Mouse (Mus musculus) erythroid progenitor cell, adult 5-6 weeks (primary cell): ENCODE measurements around the gene Cib1. TPM values are rescaled to one million over a fixed set of nuclear protein-coding genes. Genes with fewer than 3 reads are reported as not detected.

ENCODE experiments used
- ATAC-seq: replicated peaks from 2 replicates; pipeline ENCODE4 v1.8.0; 2016; ENCODE audit warnings: moderate number of reproducible peaks, mild to moderate bottlenecking, moderate TSS enrichment, inconsistent platforms; ENCODE audit not compliant: poor library complexity, low FRiP score, severe bottlenecking
- total RNA-seq, 2 experiments: library from RNA; stranded (forward) in 1 of 2; stranded (reverse) in 1 of 2; fragments of 150-400 nt in 1 of 2; fragments of 186-747, 209-891 nt in 1 of 2; gene quantifications; 2 replicates each; pipeline versions ENCODE4 v1.2.3 to v1.2.4; 2015 to 2017; ENCODE audit warnings: low replicate concordance in 2 of 2

Gene Cib1
- 69.2 and 73.8 TPM in 2 replicates for total RNA-seq (2015; ENCODE audit: low replicate concordance)
- 70.2 and 70.4 TPM in 2 replicates for total RNA-seq (2017; ENCODE audit: low replicate concordance)

DNA sequence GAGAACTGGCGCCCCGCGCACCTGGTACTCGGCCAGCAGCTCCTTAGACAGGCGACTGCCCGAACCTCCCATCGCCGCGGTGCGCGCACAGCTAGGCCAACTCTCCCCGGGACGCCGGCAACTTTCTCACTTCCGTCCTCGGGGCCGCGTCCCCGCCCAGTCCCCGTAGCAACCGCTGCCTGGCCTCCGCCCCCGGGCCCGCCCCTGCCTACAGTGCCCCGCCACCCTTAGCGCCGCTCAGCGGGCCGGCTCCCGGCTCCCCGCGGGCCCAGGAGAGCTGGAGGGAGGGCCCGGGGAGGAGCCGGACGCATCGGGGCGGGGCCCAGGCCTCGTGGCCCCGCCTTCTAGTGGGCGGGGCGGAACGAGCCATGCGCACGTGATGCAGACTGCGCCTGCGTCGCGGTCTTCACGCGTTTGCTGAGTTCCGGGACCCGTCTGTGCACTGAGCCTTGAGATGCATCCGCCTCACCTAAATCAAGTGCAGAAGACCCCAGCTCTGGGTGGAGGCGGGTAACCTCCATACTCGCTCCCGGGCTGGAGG, at the start of gene Cib1, which contains the start of gene Gdpgp1:
Cib1 (minus strand) TSS at position 325 of the 541 bp plus-strand sequence.
Gdpgp1 (plus strand) TSS at position 377 of the 541 bp plus-strand sequence.
- peak; percentile 93 for ATAC-seq

DNA sequence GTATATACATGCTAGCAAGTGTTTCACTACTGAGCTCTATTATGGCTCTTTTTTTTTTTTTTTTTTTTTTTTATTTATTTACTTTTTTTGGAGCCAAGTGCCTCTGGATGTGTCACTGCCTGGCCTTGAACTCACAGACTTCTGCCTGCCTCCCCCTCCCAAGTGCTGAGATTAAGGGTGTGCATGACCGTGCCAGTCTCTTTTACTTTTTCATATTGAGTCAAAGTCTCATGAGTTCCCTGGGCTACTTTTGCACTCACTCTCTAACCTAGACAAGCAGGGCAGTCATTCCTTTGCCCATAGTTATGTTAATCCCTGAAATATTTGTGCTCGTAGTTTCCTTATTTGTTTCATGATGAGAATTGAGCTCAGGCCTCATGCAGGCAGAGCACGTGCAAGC, 49.0 kb upstream of the Cib1 start:
- ATAC-seq, result no peak

- ATAC-seq, result no peak
Observed at GRCm38 (mm10) chr7:80280998-80281397, 48.4 kb upstream of the Cib1 start.

DNA sequence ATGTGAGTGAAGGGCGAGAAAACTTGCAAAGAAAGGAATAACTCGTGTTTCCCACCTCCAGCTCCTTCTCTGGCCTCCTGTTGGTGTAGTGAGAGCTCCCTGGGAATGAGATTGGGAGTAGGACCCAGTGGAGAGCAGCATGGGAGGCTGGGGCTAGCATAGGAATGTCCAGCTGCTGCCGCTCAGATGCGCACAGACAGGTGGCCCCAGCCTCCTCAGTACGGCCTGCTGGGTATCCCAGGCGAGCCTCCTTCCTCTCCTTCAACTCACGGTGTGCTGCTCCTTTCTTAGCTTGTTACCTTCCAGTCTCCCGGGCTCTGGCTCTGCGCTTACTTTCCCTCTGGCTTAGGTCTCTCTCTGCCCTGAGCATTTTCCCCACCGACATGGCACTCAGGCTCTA, 47.4 kb upstream of the Cib1 start:
- no peak for ATAC-seq

DNA sequence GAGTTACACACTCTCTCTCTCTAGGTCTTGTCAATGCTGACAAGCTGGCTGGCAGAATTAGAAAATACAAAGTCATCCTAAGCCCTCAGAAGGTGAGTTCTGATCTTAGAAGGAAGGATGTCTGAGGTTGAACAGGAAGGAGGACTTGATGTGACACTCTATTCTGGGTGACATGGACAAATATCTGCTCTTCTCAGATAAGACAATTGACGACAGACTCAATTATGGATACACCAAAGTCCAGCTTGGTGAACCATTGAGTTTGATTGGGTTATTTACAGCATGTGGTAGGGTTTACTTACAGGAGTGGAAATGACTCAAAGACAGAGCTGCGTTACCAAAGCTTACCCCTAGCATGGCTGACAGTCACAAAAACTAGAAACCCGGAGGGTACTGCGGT, 43.8 kb upstream of the Cib1 start:
- ATAC-seq, result no peak

DNA sequence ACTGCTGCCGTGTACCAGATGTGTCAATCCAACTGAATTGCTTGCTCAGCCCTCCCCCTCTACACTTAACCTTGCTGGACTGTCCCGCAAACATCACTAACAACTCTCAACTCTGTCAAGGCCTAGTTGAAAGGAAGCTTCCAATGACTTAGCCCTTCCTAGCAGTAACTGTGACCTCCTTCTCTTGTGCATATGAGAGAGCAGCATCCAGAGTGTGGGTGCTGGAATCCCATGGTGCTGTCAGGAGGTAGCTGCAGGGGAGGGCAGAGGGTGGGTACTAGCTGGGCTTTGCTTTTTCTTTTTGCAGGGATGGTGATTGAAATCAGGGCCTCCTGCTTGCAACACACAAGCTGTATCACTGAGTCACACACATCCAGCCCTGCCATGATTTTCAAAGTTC, 40.8 kb upstream of the Cib1 start:
- no peak for ATAC-seq

GRCm38 (mm10) chr7:80269751-80270255, 37.2 kb upstream of the Cib1 start:
- peak; percentile 66 for ATAC-seq

DNA sequence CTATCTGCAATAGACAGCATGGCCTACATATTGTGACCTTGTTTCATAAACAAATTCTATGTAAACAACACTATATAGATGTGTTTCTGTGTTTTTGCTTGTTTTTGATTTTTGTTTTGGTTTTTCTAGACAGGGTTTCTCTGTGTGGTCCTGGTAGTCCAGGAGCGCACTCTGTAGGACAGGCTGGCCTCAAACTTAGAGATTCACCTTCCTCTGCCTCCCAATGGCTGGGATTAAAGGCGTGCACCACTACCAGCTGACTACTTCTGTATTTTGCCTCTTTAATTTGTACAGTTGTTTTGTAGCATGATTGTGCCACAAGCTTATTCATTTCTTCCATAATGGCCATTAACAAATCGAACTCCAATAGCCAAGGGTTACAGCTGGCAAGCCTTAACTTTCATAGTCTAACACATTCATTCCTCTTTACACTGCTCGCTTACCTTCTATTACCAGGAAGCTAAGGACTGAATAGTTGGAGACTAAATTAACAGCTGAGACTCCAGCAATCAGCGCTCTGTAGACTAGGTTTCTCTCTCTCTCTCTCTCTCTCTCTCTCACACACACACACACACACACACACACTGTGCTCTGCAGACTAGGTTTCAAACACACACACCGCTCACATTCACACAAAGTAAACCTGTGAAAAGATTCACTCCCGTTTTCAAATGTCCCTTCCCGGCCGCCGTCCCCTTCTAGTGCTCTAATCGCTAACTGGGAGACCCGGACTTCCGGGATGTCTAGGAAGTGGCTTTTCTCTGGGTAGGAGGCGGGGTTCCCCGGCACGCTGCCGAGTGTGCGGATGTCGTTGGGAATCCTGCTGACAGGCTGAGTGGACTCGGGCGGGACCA, 36.5 kb upstream of the Cib1 start, which contains the start of gene Vps33b:
Vps33b (plus strand) TSS at position 753 of the 854 bp plus-strand sequence.
- ATAC-seq, result peak; percentile 97

GRCm38 (mm10) chr7:80267764-80268163, 35.2 kb upstream of the Cib1 start:
- no peak for ATAC-seq

DNA sequence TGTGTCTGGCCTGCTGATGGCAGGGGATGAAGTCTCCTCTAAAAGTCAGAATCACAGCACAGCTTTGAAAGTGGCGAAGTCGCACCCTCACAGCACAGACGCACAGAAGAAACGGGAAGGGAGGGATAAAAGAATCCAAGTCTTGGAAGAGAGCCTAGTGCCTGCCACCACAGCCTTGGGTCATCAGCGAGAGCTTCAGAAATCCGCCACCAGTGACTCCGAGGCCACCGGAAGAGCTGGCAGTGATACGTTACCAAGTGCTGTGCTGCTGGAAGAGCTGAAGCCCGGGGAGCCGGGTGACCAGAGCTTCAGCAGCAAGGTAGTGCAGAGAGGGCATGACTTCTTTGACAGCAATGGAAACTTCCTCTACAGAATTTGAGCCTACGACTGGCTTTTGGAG, 32.0 kb upstream of the Cib1 start:
- ATAC-seq, result no peak

DNA sequence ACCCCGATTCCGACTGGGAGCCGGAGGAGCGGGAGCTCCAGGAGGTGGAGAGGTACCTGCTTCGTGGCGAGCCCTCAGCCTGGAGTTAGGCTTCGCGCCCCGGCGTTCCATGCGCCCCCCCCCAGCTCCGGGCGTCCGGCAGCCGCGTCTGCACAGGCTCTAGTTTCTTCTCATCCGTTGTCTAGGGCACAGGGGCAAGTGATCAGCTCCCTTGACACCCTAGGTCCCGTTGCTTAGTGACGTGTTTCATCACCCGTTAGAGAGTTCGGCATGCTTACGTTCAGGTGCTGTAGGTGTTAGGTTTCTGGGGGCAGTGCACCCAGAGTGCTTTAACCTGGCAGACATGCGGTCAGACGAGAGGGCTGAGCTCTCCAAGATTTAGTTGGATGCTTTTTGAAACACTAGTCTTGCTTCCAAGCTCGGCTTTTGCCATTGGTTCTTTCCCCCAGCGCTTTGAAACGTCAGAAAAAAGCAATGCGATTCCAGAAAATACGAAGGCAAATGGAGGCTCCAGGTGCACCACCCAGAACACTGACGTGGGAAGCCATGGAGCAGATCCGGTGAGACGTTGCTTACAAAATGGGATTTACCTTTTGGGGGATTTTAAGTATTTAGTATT, 28.9 kb upstream of the Cib1 start:
- peak; percentile 39 for ATAC-seq

GRCm38 (mm10) chr7:80260625-80261371, 28.2 kb upstream of the Cib1 start, which contains the start of gene Ngrn:
Gene Ngrn, plus strand, starts transcription at chr7:80261215.
- ATAC-seq, result peak; percentile 97

GRCm38 (mm10) chr7:80257706-80258105, 25.1 kb upstream of the Cib1 start:
- no peak for ATAC-seq

DNA sequence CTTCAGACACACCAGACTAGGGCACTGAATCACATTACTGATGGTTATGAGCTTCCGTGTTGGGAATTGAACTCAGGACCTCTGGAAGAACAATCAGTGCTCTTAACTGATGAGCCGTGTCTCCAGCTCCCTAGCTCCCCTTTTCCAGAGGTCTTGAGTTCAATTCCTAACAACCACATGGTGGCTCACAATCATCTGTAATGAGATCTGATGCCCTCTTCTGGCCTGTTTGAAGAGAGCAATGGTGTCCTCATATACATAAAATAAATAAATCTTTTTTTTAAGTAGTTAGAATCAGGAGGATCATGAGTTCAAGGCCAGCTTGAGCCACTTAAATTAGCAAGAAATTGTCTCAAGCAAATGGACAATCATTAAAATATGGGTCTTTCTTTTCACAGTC, 23.4 kb upstream of the Cib1 start:
- ATAC-seq, result no peak

DNA sequence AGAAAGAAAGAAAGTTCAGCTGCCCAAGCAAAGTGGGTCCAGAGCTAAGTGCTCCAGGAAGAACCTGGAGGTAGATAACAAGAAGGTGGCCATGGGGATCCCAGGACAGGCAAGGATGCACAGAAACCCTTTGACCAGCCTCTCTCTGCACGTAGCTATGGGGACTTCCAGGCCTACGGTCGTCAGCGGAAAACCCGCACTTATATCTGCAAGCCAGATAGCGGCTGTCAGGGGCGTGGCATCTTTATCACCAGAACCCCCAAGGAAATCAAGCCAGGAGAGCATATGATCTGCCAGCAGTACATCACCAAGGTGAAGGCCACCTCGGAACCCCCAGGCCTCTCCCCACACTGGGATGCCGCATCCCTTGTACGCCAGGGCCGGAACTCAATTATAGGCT, 20.3 kb upstream of the Cib1 start:
- no peak for ATAC-seq

- no peak for ATAC-seq
Observed at GRCm38 (mm10) chr7:80252437-80252836, 19.8 kb upstream of the Cib1 start.

- ATAC-seq, result no peak
Observed at GRCm38 (mm10) chr7:80246859-80247258, 14.2 kb upstream of the Cib1 start.

GRCm38 (mm10) chr7:80246148-80246721, 13.6 kb upstream of the Cib1 start, which contains the start of gene Ttll13:
Gene Ttll13, plus strand, starts transcription at chr7:80246376.
- ATAC-seq, result peak; percentile 96

DNA sequence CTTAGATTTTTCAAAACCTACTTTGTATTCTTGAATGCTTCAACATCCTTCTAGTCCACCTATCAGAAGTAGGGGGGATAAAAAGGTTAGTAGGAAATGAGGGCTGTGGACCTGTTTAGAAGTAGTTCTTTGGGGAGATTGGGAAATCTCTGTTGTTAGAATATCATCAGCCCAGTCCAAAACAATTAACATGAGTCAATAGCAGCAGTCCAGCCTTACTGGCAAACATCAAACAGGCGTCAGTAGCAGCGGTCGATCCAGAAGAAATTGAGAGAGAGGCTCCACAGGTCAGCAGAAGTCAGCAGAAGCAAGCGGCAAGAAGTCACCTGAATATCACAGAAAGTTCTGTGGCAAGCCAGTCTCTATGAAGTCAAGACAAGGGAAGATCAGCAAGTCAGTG, 12.2 kb upstream of the Cib1 start:
- no peak for ATAC-seq
